Mouse (Mus musculus) testis, adult 2 months (tissue): ENCODE data around the gene Tmem178b.

Experiments
- CTCF ChIP-seq: fragments of 200-500 bp; IDR thresholded peaks from 2 replicates; pipeline ENCODE4 v1.5.1; 2012; ENCODE audit warnings: low read depth, mild to moderate bottlenecking, inconsistent platforms, low read length, moderate library complexity; ENCODE audit not compliant: control insufficient read depth, insufficient read depth, insufficient replicate concordance
- POLR2A ChIP-seq: fragments of 200-500 bp; IDR thresholded peaks from 2 replicates; pipeline ENCODE4 v1.6.1; 2012; ENCODE audit warnings: low read depth, mild to moderate bottlenecking, inconsistent platforms, low read length, moderate library complexity; ENCODE audit not compliant: control insufficient read depth

DNA sequence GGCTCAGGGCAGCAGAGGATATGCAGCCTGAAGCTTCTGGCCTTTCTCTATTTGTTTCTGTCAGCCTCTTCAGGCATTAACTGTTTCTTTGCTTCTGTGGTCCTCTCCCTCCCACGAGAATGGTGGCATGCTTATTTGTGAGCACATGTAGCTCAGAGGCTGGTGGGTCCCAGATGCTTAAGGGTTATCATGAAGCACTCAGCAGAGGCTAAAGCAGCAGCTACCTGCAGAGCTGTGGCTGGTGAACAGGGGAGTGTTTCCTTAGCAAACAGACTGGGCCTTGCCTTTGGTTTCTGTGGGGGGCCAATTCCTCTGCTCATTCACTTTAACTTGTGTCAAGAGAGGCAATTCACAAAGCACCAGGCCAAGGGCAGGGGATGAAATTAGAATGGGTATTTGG is 203.0 kb downstream of the Tmem178b start:
- no peak for TF ChIP-seq CTCF
- TF ChIP-seq POLR2A, result no peak
